Mouse (Mus musculus): ENCODE results near the gene Prr5l.

The Prr5l gene

DNA sequence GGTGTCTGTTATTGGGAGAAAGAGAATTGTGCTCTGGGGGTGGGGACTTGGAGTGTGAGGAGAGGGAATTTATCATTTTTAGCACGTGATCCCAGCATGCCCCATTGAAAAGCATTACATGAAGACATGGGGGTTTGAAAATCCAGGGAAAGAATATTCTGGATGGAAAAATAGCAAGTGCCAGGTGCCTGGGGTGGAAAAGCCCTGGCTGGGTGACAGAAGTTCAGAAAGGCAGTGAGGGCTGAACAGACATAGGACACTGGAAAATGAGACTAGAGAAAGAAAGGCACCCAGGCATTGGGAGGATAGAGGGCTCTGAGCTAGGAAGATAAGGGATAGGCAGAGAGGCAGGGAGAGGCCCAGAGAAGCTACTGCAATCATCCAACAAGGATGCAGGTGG, 62.0 kb downstream of the Prr5l start:
- DNase-seq = no peak

DNA sequence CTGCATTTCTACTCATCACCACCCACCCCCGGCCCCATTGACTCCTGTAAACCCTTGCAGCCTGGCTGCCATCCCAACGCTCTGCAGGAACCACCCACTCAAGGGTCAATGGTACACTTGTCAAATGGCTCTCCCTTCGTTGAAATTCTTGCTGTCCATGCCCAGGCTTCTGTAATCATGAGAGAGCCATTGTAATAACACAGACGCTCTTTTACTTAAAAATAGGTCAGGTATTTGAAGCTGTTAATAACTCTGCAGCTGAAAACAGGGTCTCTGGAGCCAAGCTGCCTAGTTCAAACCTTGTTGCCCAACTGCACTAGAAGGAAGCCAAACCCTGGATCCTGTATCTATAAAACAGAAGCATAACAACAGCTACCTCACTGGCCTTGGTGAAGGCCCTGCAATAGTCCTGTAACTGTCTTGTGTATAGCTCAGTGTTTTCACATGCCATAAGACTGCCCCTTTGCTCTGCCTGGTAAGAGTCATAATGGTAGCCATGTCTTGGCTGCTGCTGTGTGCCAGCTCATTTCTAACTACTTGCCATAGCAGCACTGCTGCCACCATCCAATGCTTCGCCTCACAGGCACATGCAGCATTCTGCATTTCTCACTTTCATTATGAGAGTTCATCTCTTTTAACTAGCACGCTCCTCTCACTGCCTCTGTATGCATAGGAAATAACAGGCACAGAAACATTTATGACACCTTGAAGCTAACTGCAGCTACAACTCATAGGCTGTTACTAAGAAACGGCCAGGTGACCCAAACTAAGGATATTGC, 63.7 kb downstream of the Prr5l start:
- DNase-seq = no peak

DNA sequence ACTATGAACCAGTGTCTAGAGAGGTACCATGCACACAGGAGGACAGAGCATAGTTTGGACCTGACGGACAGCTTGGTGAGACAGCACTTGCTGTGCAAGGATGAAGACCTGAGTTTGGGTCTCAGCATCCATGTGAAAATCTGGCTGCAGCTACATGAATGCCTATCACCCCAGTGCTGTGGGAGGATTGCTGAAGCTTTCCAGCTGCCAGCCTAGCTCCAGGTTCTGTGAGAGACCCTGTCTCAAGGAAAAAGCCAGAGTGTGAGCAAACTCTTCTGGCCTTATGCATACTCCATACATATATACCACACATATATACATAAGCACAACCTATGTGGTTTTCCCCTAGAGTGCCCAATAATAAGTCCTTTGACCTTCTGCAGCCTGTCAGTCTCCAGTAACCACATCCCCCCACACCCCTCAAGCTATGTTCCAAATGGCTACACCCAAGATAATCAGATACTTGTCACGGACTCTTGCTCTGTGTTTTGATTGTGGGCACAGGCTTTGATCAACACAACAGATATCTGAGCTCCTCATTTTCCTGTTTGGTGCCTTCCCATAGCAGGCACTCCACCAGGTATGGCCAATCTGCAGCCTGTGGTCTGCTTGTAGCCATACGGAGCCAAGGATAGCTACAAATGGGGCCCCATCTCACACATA, 66.0 kb downstream of the Prr5l start:
- no peak for DNase-seq

DNA sequence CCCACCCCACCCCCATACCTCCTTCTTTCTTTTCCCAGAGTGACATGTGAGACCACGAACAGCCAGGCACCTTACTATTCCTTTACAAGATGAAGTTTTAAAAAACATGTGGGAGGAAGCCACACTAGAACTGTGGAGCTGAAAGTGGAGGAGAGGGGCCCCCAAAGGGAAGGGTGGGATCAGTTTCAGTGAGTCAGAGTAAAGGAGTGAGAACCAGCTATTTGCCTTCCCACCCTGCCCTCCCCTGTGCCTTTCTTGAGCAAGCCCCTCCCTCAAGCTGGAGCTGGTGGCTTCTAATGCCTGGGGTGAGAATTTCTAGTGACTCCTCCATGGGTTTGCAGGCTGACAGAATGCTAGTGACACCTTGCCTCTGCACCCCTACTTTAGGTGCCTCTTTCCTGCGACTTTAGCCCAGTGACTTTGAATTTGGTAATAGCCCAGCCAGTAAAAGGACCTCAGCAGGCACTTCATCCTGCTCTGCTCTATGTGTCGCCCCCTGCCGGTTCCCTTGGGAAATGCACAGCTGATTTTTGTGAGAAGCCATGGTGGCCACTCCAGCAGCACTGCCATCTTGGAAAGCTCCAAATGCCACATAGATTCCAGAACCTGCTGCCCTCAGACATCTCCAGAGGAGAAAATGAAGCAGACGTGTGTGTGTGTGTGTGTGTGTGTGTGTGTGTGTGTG, 67.4 kb downstream of the Prr5l start:
- DNase-seq = no peak

DNA sequence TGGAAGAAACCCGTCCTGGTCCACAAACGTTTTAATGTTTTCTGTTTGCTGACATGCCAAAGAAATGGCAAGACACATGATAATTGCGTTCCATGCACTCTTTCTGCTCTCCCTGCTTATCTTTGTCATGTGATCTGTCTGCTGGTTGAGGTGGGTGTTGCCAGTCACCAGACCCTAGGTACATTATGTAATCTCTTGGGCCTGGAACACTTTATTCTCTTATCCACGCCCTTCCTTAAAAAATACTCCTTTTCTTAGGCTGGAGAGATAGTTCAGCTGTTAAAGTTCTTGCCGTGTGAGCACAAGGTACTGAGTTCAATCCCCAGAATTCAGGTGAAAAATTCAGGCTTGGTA, 68.6 kb downstream of the Prr5l start:
- no peak for DNase-seq

DNA sequence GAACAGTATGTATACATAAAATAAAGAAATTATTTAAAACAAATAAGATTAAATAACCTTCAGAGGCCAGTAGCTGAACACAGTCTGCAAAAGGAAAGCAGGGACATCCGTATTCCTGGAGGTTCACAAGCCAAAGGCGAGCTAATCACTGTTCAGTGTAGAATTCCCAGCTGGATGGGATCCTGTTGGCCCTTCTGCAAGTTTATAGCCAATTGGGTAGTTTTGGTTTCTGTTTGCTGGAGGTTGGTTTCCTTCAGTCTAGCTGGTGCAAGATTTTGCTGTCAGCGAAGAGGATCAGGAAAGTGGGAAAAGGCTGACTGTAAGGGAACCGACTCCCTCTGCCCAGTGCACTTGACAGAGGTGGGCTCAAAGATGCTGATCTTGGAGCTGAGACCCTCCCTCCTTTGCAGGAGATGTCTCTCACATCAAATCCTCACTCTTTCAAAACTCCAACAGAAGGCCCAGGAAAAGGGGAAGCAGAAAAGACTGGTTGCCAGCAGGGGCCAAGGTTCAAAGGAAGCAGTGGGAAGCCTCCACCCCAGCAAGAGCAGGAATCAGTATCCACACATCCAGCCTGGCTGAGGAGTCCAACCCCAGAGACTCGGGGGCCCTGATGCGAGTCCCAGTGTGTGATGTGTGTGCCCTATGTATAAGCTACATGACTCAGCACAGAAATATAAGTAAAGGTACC, 69.1 kb downstream of the Prr5l start:
- DNase-seq = peak; percentile 35

DNA sequence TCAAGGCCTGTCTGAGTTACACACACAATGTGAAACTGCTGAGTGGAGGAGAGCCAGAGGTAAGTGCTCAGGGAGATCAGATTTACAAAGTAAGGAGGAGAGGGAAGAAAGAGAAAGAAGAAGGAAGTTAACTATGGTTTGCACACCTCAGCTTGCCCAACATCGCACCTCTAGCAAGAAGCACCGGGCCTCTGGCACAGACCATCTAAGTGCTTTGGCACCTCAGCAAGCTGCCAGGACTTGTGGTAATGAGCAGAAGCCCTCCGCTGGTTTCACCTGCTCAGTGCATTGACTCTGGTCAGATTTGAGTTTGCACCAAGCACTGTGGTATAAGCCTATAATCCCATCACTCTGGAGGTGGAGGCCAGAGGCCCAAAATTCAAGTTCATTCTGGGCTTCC, 70.9 kb downstream of the Prr5l start:
- no peak for DNase-seq

DNA sequence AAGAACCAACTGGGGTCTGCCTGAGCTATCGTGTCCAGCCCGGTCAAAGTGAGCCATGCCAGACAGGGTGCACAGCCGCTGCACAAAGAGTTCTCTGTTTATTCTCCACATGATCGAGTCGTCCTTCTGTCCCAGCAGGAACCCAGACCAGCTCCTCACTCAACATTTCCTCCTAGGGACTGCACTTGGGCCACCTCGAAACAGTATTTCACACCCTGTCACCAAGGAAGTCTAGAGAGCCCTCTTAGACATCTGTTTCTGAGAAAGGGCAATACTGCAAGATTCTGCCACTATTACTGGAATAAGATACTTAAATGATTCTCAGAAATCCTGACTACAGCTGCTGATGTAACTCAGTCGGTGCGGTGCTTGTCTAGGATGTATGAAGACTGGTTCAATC, 72.1 kb downstream of the Prr5l start:
- DNase-seq = no peak

DNA sequence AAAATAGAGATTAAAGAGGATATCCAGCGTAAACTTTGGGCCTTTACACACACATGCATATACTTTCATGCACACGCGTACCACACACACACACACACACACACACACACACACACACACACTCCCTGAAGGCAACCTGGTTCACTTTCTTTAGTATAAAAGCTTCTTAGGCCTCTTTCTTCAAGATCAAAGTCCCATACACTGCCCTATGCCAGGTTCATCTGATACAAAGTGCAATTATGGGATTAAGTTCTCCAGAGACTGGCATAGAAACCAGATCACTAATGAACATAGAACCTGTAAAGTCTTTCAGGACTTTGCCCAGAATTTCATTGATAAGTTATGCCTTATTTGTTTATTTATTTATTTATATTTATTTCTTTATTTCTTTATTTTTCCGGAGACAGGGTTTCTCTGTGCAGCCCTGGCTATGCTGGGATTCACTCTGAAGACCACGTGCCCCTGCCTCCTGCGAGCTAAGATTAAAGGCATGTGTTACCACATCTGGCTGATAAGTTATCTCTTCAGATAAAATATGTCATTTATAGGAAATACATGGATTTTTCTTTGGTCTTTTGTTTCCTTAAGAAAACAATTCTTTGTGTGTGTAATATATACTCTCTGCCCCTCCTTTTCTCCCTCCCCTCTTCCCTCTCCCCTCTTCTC, 73.1 kb downstream of the Prr5l start:
- DNase-seq = no peak

DNA sequence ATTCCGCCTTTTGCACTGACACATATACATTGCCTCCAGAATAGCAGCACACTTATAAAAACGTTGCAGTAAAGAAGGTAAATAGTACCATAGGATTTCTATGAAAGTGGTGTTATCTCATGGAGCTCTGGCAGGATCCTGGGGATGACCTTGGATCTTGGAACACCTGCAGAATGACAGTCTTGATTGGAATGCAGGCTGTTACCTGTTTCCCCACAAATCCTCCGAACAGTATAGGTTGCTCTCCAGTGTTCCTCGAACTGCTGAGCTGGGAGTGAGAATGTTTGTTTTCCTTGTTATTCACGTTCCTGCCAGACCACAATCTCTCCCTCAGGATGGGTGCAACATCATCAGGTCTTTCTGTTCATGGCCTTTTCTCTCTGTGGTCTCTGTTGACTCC, 75.1 kb downstream of the Prr5l start:
- no peak for DNase-seq

DNA sequence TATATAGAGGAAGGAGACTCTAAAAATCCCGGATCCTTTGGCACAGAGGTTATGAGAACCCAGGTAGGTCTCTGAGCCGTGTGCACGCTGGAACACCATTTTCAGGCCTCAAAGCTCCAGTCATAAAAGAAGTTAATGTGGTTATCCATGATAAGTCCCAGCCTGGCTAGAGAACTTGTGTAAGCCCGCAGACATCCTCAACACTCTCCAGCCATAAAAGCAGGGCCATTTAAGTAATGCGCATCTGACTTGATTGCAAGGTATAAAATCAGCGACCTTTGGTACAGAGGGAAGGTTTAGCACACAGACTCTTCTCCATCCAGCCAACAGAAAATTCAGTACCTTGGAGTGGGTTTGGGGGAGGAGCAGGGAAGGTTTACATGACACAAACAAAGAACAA, 80.6 kb downstream of the Prr5l start:
- no peak for DNase-seq

DNA sequence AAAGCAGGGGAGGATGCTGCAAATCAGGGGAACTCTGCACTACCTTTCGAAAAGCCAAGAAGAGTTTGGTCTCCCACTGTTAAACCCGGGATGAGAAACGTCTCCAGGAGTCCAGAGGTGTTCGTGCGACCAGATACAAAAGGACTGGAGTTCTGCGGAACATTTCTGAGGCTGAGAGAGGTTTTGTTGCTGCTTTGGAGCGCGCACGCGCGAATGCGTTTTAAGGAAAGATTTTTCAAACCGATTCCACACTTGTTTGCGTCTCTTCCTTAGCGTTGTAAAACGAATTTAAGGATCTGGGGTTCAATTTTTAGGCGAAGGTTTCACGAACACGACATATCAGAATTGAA, 85.0 kb downstream of the Prr5l start:
- DNase-seq = peak; percentile 19

DNA sequence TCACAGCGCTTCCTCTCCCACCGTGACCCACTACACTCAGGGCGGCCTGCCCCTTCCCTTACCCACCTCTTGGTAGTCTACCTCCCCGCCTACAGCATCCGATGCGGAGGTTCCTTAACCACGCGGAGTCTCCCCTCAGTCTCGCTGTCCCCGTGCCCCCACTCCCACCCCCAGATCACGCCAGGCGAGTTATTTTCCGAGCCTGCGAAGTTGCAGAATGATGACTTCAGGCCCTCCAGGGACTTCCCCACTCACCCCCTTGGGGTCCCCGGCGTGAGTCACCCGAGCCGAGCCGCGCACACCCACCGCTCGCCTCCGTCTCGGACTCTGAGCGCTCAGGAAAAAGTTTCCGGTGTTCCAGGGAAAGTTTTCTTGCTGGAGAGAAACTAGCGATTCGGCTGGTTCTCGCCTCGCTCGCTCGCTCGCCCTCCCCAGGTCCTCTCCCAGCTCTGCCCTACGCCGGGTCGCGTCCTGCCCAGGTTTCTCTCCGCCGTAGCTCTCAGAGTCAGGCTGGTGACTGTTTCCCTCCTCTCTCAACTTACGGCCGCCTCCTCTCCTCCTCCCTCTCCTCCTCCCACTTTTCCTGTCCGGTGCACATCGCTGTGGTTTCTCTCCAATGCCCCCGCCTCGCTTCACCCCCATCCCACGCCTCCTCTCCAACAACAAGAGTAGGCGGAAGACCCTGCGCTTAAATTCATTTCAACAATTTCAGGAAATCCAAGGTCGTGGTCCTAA, 85.5 kb downstream of the Prr5l start:
- peak; percentile 43 for DNase-seq

DNA sequence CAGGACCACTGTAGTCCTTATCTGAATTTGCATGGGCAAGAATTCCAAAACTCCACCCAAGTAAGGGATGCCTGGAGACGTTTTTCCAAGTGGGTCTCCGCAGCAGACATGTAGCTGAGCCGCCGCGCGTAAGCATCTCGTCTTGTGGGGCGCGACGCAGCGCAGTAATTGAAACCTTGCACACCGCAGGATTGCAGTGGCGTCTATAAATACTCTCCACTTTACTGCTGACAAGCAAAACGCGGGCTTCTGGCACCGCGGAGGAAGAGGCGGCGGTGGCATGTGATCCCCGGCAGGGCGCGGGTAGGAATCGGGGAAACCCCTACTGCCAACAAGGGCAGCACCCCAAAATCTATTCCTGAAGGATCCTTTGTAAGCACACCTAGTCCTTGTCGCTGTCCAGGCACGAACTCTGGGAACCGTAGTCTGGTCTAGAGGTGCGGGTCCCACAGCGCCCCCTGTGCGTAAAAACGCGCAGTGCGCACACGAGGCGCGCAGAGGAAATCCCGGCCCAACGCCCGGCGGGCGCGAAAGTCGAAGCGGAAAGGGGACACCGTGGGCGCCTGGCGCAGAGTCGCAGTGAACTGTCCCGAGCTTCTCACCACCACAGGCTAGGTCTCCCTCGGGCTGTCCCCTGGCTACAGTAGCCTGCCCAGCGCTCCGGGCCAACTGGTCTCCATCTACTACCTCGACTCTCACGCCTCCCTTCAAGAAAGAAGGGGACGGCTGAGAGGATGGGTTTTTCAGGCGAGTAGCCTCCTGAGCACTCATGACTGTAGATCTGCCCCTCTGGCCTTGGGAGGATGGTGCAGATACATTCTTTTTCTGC, 86.3 kb downstream of the Prr5l start:
- DNase-seq = peak; percentile 80

DNA sequence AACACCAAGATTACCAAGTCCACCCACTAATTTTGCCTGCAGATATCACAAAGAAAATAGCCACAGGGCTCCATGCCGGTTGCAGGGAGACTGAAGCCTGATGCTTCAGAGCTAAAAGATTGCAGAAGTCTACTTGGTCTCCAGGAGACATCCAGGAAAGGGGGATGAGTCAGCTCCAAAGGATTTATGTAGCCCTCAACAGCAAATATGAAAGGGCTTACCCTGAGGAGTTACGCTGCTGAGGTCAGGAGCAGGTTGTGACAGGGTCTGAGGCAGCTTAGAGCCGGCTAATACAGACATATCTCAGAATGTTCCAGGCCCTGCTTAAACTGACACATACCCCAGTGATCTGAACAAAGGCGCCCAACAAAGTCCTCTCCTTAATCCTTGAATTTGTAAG, 90.7 kb downstream of the Prr5l start:
- DNase-seq = no peak

DNA sequence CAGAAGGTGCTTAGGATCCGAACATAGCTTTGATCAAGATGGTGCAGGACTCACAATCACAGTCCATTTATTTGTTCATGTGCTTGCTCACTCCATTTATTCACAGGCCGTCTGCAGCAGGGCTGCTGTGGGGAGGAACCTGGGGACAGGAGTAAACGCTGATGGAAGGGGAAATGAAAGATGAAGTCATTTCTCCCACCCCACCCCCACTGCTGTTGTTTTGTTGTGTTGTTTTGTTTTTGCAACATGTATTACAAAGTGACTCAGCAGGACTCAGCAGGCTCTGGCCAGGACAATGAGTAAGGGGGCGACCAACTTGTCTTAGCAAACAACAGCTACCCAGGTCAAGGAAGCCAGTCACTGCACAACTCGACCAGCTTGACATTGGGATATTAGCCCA, 99.6 kb downstream of the Prr5l start:
- no peak for DNase-seq

DNA sequence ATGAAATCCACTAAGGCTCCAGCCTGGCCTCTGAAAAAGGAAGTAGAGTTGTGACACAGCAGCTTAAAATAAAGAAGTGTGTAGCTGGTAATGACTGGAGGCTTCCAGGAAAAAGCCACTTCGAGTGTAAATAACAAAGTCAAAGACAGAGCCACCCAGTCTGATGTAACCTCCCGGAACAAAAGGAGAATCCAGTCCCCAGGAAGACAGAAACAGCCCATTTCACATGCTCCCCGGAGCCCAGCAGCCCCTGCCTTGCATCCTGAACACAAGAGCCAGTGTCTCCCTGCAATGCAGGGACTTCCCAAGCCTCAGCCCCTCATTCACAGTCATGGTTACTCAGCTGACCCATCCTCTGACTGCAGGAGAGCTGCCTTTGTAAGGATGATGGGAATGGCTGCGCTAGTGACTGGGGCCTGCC, 101.5 kb downstream of the Prr5l start:
- no peak for DNase-seq

DNA sequence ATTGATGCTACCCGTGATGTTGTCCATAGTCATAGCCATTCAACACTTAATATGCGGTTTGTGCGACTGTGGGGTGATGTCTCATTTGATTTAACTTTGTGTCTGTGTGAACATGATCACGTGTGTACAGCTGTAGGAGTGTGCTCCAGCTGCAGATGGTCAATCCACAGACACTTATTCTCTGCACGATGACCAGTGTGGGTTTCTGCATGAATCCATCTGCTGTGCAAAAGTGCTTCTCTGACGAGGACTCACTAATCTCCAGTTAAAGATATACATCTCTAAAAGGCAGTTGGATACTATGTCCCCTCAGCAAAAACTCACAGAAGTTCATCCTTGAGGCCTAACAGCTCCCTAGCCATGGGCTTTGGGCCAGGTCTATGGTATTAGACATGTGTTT, 104.7 kb downstream of the Prr5l start:
- DNase-seq = no peak

DNA sequence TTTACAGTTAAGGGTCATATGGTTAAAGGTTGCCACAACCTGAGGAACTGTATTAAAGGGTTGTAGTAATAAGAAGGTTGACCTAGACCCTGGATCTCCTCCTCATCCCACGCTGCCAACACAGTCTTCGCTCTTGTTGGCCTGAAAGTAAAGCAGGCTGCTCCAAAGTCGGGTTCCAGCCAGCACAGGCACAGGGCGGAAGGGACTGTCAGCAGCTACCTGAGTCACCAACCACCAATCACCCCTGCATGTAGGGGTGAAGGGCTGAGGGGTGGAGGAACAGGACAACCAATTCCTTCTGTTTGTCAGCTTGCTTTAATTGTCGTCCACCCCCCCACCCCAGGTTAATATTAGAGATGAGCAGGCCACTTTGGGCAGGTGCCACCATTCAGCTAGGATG, 119.3 kb downstream of the Prr5l start:
- no peak for DNase-seq

DNA sequence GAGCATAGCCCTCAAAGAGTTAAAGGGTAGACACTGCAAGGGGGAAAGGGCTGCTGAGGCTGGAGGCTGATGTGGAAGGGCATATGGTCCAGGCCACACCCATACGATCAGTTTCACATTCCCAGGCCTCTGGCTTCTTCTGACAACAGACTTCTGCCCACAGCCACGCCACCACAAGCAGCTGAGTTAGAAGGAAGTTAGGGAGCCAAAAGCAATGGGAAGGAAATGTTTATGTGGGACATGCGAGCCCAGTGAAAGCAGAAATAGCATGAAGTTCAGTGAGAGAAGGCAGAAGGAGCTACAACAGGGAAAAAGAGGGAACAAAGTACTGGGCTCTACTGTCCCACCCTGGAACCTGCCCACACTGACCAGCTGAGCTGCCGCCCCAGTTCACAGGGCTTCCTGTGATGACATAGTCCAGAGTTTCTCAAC, 119.9 kb downstream of the Prr5l start:
- no peak for DNase-seq

DNA sequence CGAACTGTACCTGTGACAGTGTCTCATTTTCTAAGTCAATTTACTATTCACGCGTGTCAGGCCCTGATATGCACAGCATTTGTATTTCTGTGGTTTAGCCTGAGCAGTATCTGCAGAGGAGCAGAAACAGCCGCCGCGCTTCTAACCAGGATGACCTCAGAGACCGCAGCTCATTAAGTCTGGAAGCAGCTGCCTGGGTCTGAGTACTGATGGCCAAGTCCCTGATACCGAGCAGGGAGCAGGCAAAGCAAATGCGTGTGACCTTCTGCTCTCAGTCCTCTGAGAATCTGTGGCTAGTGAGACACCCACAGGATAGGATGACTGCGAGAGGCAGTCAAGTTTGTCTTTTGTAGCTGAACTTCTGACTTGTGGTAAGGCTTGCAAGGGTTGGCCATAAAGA, 120.4 kb downstream of the Prr5l start:
- DNase-seq = peak; percentile 30

DNA sequence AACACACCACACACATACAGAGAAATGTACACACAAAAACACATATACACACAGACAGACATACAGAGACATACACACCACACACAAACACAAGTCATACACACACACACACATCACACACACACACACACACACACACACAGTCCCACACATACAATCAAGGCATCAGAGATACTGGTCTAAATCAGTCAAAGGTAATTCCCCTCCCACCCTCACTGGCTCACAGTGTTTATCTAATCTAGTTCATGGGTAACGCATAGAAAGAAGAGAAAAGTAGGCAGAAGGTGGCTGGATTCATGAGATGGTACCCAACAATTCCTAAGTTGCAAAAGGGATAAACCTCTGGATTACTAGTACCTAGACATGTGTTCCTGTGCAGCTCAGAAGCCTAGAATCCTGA, 120.9 kb downstream of the Prr5l start:
- DNase-seq = no peak

All from kidney, adult 9 months (tissue).